Mouse (Mus musculus) hindbrain, embryonic 13.5 days (tissue): ENCODE results near the gene Zfp362. TPM values are rescaled to one million over a fixed set of nuclear protein-coding genes. Genes with fewer than 3 reads are reported as not detected.

ENCODE experiments used
- ATAC-seq: fragments of 200-750 bp; cut with Nextera tagmentation; 2 replicates; pipeline ENCODE4 v1.8.0; 2017; ENCODE audit warnings: moderate TSS enrichment; ENCODE audit not compliant: low FRiP score
- H3K27ac ChIP-seq: fragments of 300-500 bp; sonication (generic); 2 replicates; pipeline ENCODE4 v1.5.1; 2015; ENCODE audit warnings: inconsistent platforms, mild to moderate bottlenecking, moderate library complexity
- H3K27me3 ChIP-seq: fragments of 300-500 bp; sonication (generic); 2 replicates; pipeline ENCODE4 v1.6.1; 2015; ENCODE audit warnings: mild to moderate bottlenecking, inconsistent platforms
- H3K36me3 ChIP-seq: fragments of 300-500 bp; sonication (generic); 2 replicates; pipeline ENCODE4 v1.6.1; 2015; ENCODE audit warnings: mild to moderate bottlenecking, inconsistent platforms
- H3K4me1 ChIP-seq: fragments of 300-500 bp; sonication (generic); replicated peaks from 2 replicates; pipeline ENCODE4 v1.6.1; 2015; ENCODE audit warnings: inconsistent platforms
- H3K4me2 ChIP-seq: fragments of 300-500 bp; sonication (generic); 2 replicates; pipeline ENCODE4 v1.6.1; 2015; ENCODE audit warnings: inconsistent platforms, mild to moderate bottlenecking, moderate library complexity
- H3K4me3 ChIP-seq: fragments of 300-500 bp; sonication (generic); 2 replicates; pipeline ENCODE4 v1.5.1; 2015; ENCODE audit warnings: mild to moderate bottlenecking, inconsistent platforms
- H3K9ac ChIP-seq: fragments of 300-500 bp; sonication (generic); 2 replicates; pipeline ENCODE4 v1.6.1; 2015; ENCODE audit warnings: mild to moderate bottlenecking, inconsistent platforms
- H3K9me3 ChIP-seq: fragments of 300-500 bp; sonication (generic); 2 replicates; pipeline ENCODE4 v1.6.1; 2016; ENCODE audit warnings: inconsistent platforms
- WGBS: fragments of 180-500 bp; shearing (Covaris S2); methylation state at CpG from one replicate; pipeline ENCODE4 v1.1.7; 2015; 5-methylcytosine and 5-hydroxymethylcytosine counted together
- polyA plus RNA-seq: library from polyadenylated mRNA; unstranded; fragments of >200 nt; fragmentation: Nextera tagmentation; extraction: Ambion mirVana; gene quantifications from 2 replicates; pipeline ENCODE4 v1.2.1, GENCODE M21; 2015

Gene Zfp362
- polyA plus RNA-seq, 1 experiment from 2014 or later: 36.9 TPM

DNA sequence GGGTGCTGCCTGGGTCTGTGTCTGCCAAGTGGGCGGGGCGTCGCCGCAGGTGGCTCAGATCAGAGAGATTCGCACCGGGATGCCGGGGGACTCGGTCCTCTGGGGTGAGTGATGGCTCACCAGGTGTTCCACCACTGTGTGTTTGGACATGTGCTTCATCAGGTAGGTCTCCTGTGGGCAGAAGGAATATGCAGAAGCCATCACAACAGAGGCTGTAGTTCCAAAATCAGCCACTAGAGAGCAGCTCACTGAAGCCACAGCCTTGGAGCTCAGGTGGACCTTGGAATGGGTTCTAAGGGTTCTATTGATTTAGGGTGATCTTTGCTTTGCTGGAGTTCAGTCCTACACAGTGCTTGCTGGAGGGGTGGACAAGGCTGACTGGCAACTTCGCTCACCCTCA, 31.4 kb downstream of the Zfp362 start:
- Histone ChIP-seq H3K9ac (no peak overlapping the region), H3K27ac (no peak overlapping the region), H3K4me1 (peaks cover 11% of the 10 kb centered on the region; the same call in 1 of the 2 replicates), H3K27me3 (no peaks in the 10 kb centered on the region), H3K4me2 (no peak overlapping the region), H3K36me3 (peaks cover 79% of the 10 kb centered on the region), H3K9me3 (no peaks in the 10 kb centered on the region), H3K4me3 (no peak overlapping the region)
- ATAC-seq: no peak
- 91% methylated on average over 9 of the region's 9 CpGs for WGBS

DNA sequence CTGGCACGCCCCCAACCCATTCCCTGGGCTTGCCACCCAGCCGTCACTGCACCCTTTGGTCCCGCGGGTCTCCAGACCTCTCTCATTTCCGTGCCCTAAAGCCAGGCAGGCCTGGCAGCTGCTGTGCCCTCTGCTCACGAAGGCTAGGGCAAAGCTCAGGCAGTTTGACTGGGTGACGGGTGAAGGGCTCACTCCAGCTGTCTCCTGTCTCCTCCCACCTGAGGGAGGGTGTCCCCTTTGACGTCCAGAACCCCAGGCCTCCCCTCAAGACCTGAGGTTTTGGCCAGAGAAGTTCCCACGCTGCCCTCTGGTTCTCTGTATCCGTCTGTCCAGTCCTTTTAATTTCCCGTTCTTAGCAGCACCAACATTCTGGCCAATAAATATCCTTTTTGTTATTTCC, 32.0 kb downstream of the Zfp362 start:
- peaks cover 73% of the 10 kb centered on the region for H3K36me3 ChIP-seq
- H3K4me2 ChIP-seq: no peak overlapping the region
- H3K9me3 ChIP-seq: no peaks in the 10 kb centered on the region
- no peaks in the 10 kb centered on the region for H3K27me3 ChIP-seq
- H3K27ac ChIP-seq: no peak overlapping the region
- 88% methylated on average over 11 of the region's 11 CpGs for WGBS
- no peak overlapping the region for H3K4me3 ChIP-seq
- H3K4me1 ChIP-seq: peaks cover 13% of the 10 kb centered on the region; the same call in 1 of the 2 replicates
- no peak overlapping the region for H3K9ac ChIP-seq
- no peak for ATAC-seq

DNA sequence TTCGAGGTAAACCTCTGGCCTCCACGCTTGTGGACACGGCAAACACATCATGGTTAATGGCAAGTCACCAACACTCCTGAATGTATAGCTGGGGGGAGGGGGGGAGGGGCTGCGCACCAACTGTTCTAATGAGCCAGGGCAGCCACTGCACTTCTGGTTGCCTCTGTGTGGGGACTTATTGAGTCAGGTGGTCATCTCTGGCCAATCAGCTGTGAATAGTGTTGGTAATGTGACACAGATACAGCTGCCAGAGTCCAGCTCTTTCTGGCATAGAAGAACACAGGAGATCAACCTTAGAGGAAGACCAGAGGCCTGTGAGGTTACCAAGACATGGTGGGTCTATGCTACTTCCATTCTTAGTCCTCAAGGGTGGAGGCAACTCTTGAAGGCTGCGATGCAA, 35.1 kb downstream of the Zfp362 start:
- Histone ChIP-seq H3K27me3 (no peaks in the 10 kb centered on the region), H3K36me3 (peaks cover 54% of the 10 kb centered on the region), H3K4me2 (no peak overlapping the region), H3K4me3 (no peak overlapping the region), H3K9me3 (no peaks in the 10 kb centered on the region), H3K4me1 (0 out of 2 replicates have a peak, but pooled peaks cover 11% of the 10 kb centered on the region), H3K27ac (no peak overlapping the region; the same call in 1 of the 2 replicates), H3K9ac (no peak overlapping the region)
- ATAC-seq: no peak
- 81% methylated on average over 5 of the region's 5 CpGs for WGBS

DNA sequence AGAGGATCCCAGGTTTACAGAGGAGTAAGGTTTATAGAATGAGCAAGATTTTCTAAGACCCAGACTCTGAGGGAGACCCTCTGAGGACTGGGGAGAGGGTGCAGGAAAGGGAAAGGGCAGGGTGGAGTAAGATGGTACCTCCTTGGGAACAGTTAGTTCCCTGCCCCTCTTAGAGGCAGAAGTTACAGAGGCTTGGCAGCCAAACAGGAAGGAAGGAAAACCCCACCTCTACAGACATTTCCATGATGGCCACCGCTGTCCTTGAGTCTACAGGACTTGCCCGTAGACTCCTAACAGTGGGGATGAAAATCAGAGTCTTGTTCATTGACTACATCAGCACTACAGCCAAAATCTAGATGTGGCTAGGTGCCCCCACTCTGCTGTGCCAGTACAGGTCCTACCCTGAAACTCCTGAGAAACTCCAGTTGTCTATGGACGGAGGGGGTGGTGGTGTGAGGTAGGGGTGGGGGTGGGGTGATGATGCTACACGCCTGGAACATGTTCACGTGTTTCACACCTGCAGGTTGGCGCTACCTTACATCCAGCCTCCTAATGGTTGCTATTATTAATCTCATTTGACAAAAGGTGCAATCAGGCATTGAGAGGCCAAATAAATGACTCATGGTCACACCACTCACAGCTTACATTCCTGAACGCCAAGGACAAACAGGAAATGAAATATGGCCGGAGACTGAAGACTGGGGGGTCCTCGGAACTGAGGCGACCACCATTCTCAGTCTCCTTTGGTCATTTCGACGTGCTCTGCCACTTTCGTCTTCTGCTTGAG, 36.1 kb downstream of the Zfp362 start:
- Histone ChIP-seq H3K9me3 (no peaks in the 10 kb centered on the region), H3K27ac (no peak overlapping the region), H3K4me3 (no peak overlapping the region), H3K9ac (no peak overlapping the region), H3K27me3 (no peaks in the 10 kb centered on the region), H3K36me3 (peaks cover 45% of the 10 kb centered on the region), H3K4me2 (no peak overlapping the region), H3K4me1 (0 out of 2 replicates have a peak, but pooled peaks cover 11% of the 10 kb centered on the region)
- 79% methylated on average over 13 of the region's 13 CpGs for WGBS
- ATAC-seq: no peak

DNA sequence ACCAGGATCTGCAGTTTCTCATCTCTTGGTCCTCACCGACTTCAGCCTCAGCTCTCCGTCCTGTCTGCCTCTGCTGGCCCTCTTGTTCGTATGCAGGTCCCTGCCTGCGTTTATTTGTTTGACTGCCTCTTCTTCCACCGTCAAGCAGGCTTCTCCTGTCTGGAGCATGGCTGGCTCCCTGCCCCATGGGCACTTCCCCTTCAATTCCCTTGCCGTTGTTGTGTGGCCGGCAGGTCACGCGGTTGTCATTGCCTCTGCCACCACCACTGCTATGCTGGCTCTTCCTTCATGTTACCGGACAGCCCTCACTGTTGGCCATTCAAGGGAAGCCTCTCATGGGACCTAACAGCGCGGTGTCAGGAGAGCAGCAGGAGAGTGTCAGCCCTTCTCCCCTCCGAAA, 37.7 kb downstream of the Zfp362 start:
- Histone ChIP-seq H3K27ac (no peak overlapping the region), H3K4me2 (no peak overlapping the region), H3K9ac (no peak overlapping the region), H3K36me3 (peaks cover 28% of the 10 kb centered on the region), H3K9me3 (peaks cover 6% of the 10 kb centered on the region), H3K27me3 (no peaks in the 10 kb centered on the region), H3K4me1 (0 out of 2 replicates have a peak, but pooled peaks cover 11% of the 10 kb centered on the region), H3K4me3 (no peak overlapping the region)
- no peak for ATAC-seq
- WGBS: 78% methylated on average over 13 of the region's 13 CpGs

DNA sequence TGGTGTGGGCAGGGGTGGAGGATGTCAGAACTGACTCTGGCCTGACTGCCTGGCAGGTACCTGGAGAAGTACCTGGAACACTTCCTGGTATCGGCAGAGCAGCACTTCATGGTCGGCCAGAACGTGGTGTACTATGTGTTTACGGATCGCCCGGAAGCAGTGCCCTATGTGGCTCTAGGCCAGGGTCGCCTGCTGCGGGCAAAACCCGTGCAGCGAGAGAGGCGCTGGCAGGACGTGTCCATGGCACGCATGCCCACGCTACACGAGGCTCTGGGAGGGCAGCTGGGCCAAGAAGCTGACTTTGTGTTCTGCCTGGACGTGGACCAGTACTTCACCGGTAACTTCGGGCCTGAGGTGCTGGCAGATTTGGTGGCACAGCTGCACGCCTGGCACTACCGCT, 38.9 kb downstream of the Zfp362 start:
- Histone ChIP-seq H3K4me3 (no peak overlapping the region), H3K4me1 (0 out of 2 replicates have a peak, but pooled peaks cover 11% of the 10 kb centered on the region), H3K9me3 (peaks cover 11% of the 10 kb centered on the region), H3K27ac (no peak overlapping the region), H3K4me2 (no peak overlapping the region), H3K27me3 (no peaks in the 10 kb centered on the region), H3K36me3 (peaks cover 20% of the 10 kb centered on the region), H3K9ac (no peak overlapping the region)
- no peak for ATAC-seq
- WGBS: 94% methylated on average over 20 of the region's 20 CpGs

DNA sequence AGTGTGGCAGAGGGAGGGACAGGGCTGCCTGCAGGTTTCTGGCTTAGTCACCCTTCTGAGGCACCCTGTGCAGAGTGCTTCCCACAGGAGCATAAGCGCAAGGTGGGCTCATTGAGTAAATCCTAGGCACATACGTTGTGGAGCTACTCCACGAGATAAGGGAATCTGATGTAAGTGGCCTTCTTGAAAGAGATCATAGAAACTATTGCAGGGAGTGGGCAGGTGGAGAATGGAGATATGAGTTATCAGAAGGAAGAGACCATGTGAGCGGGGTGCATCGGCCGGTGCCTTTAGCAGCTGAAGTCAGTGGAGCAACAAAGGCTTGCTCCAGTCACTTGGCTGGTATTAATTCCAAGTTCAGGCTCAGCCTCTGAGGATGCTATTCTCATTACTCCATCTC, 45.8 kb downstream of the Zfp362 start:
- Histone ChIP-seq H3K4me3 (no peak overlapping the region), H3K36me3 (peaks cover 10% of the 10 kb centered on the region), H3K9me3 (peaks cover 11% of the 10 kb centered on the region), H3K4me2 (no peak overlapping the region), H3K27me3 (no peaks in the 10 kb centered on the region), H3K27ac (no peak overlapping the region), H3K9ac (no peak overlapping the region), H3K4me1 (peaks cover 3% of the 10 kb centered on the region; the same call in 1 of the 2 replicates)
- 92% methylated on average over 6 of the region's 6 CpGs for WGBS
- no peak for ATAC-seq

DNA sequence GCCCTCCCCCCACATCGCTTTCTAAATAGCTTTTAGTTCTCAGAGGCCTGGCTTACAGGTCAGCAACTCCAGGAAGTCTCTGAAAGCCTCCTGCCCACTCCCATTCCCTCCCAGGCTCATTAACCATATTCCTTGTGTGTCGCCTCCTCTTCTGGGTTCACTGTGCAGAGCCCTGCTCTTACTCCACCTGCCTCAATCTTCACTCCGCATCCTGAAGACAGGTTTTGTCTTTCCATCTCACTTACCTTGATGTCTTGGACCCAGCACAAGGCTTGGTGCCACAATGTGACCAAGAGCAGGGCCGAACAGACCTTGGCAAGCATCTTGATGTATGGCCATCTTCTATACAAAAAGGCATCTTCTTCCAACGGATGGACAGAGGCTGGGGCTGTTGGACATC, 46.6 kb downstream of the Zfp362 start:
- Histone ChIP-seq H3K4me3 (no peak overlapping the region), H3K27me3 (no peaks in the 10 kb centered on the region), H3K4me2 (no peak overlapping the region), H3K27ac (no peak overlapping the region), H3K36me3 (peaks cover 13% of the 10 kb centered on the region), H3K4me1 (peaks cover 3% of the 10 kb centered on the region; the same call in 1 of the 2 replicates), H3K9ac (no peak overlapping the region), H3K9me3 (peaks cover 11% of the 10 kb centered on the region)
- WGBS: 88% methylated on average over 5 of the region's 5 CpGs
- no peak for ATAC-seq

DNA sequence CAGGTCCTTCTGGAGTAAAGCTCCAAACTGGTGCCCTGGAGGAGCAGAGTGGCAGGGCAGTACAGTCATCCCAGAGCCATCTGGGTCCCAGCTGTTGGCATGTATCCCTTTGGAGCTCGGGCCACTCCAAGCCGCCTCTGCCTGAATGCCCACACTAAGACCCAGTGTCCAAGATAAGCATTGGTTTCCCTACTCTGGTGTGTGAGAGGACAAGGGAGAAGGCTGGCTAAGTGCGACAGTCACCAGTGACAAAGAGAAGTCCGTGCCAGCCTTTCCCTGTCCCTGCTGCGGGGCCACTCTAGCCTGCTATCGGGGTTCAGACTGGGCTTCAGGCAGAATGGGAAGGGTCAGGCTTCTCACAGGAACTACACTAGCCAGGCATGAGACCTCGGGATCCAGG, 49.9 kb downstream of the Zfp362 start:
- WGBS: 79% methylated on average over 7 of the region's 7 CpGs
- no peak overlapping the region for H3K4me2 ChIP-seq
- H3K36me3 ChIP-seq: peaks cover 43% of the 10 kb centered on the region
- ATAC-seq: 0 out of 2 replicates have a peak, but pooled peaks have one; percentile 30
- H3K9ac ChIP-seq: no peak overlapping the region; the same call in 1 of the 2 replicates
- H3K4me1 ChIP-seq: peaks cover 9% of the 10 kb centered on the region; the same call in 1 of the 2 replicates
- H3K9me3 ChIP-seq: no peaks in the 10 kb centered on the region
- peak overlapping the region; percentile 78 for H3K27ac ChIP-seq
- H3K4me3 ChIP-seq: no peak overlapping the region
- no peaks in the 10 kb centered on the region for H3K27me3 ChIP-seq

DNA sequence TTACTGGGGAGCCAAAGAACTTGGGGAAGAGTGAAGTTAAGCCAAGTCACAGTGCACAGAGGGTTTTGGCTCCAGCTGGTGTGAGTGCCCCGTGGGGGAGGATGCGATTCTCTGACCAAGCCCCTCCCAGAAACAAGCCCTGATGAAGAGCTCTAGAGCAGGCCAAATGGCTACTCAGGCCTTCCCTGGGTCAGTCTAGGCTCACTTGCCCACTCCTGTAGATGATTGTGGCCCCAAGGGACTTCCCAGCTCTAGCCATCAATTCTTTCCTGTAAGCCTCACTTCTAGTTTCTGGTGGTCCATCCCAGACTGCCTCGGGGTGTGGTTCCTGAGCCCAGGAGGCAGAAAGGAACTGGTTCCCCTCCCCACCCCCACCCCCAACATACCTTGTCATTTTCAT, 50.8 kb downstream of the Zfp362 start, which contains the start of gene A3galt2:
Gene A3galt2, plus strand, starts transcription at position 301 of the 400 bp plus-strand sequence.
- ATAC-seq: peak; percentile 8; the same call in 1 of the 2 replicates
- no peak within 1 kb of the TSS; the same call in 1 of the 2 replicates for H3K9ac ChIP-seq
- H3K4me3 ChIP-seq: no peak within 1 kb of the TSS
- peak within 1 kb of the TSS; percentile 78 for H3K27ac ChIP-seq
- no peak within 1 kb of the TSS for H3K4me2 ChIP-seq
- H3K4me1 ChIP-seq: peaks cover 9% of the 10 kb centered on the region; the same call in 1 of the 2 replicates
- H3K27me3 ChIP-seq: no peaks in the 10 kb centered on the region
- H3K9me3 ChIP-seq: no peaks in the 10 kb centered on the region
- peaks cover 52% of the 10 kb centered on the region for H3K36me3 ChIP-seq
- WGBS: 79% methylated on average over 3 of the region's 3 CpGs

DNA sequence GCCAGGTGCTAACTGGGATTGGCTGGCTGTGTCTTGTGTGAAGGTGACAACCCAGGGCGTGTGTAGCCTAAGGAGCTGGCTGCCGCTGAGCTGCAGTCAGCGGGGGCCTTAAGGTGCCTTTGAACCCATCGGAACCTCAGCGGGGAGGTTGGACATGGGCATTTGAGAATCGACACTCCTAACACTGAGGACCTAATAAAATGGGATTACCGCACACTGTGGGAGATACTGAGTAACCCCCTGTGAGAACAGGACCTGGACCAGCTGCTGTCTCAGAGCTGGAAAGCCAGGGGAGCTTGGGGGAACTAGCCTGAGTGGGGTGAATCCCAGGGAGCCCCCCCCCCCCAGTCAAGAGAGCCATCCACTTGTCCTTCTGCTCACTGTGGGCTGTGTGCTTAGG, 52.3 kb downstream of the Zfp362 start:
- 92% methylated on average over 7 of the region's 7 CpGs for WGBS
- Histone ChIP-seq H3K4me1 (peaks cover 5% of the 10 kb centered on the region; the same call in 1 of the 2 replicates), H3K36me3 (peaks cover 66% of the 10 kb centered on the region), H3K27ac (peak overlapping the region; percentile 48; the same call in 1 of the 2 replicates), H3K27me3 (no peaks in the 10 kb centered on the region), H3K9ac (peak overlapping the region; percentile 35; the same call in 1 of the 2 replicates), H3K4me2 (no peak overlapping the region), H3K4me3 (no peak overlapping the region), H3K9me3 (no peaks in the 10 kb centered on the region)
- ATAC-seq: no peak

DNA sequence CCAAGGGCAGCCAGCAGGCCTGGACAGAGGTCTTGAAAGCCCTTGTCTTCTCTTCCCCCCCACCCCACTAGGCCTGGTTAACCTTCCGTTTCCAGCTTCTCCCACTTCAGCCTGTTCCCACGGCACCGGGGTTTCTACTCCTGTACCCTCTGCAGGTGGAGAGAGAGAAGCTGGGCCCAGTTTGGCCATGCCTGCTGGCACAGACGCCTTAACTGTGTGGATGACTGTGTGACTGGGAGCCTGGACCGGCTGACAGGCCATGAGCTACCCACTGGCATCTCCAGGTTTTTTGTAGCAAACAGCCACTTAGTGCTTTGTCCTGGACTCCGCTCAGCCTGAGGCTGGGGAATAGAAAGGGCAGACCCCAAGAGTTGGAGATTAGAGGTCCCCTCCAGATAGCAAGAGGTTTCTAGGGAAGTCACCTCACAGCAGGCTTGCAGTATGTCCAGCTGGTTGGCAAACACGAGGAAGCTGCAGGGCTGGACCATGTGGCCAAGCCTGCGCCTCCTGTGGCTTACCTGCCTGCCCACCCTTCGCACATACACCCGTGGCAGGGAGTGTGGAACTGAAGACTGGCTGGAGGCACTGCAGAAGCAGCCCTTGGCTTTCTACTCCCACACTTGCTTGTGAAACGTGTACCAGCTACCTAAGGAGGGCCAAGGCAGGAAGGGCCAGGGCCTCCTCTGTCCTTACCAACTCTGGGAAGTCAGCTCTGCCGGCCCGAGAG, 53.7 kb downstream of the Zfp362 start:
- 0 out of 2 replicates have a peak overlapping the region, but pooled peaks have one; percentile 20 for H3K27ac ChIP-seq
- no peak for ATAC-seq
- H3K9ac ChIP-seq: no peak overlapping the region
- no peak overlapping the region for H3K4me3 ChIP-seq
- peaks cover 80% of the 10 kb centered on the region for H3K36me3 ChIP-seq
- H3K4me2 ChIP-seq: no peak overlapping the region
- 88% methylated on average over 13 of the region's 13 CpGs for WGBS
- peaks cover 7% of the 10 kb centered on the region for H3K4me1 ChIP-seq
- no peaks in the 10 kb centered on the region for H3K27me3 ChIP-seq
- no peaks in the 10 kb centered on the region for H3K9me3 ChIP-seq
